Mouse (Mus musculus): Measurements from ENCODE around the gene Ak9. TPM values are rescaled to one million over a fixed set of nuclear protein-coding genes. Genes with fewer than 3 reads are reported as not detected.

The Ak9 gene
- polyA plus RNA-seq, 1 experiment from 2014 or later, result 0.10 TPM

- no peak overlapping the region for H3K4me3 ChIP-seq
- no peaks in the 10 kb centered on the region for H3K9me3 ChIP-seq
- no peak overlapping the region for H3K9ac ChIP-seq
- H3K4me2 ChIP-seq, result no peak overlapping the region
- no peaks in the 10 kb centered on the region for H3K36me3 ChIP-seq
- no peak for ATAC-seq (ENCODE audit: low read depth)
- no peak overlapping the region for H3K27ac ChIP-seq (replicated peaks)
- 83% methylated on average over 2 of the region's 2 CpGs for WGBS
- no peaks in the 10 kb centered on the region for H3K4me1 ChIP-seq (replicated peaks)
- no peaks in the 10 kb centered on the region for H3K27me3 ChIP-seq
These were observed 119.9 kb downstream of the Ak9 start for GRCm38 (mm10) chr10:41423681-41424080.

GRCm38 (mm10) chr10:41426368-41426767, 122.6 kb downstream of the Ak9 start:
- 47% methylated on average over 6 of the region's 6 CpGs for WGBS
- no peak overlapping the region for H3K27ac ChIP-seq (replicated peaks)
- no peak overlapping the region for H3K9ac ChIP-seq
- no peak overlapping the region for H3K4me2 ChIP-seq
- H3K9me3 ChIP-seq, result no peaks in the 10 kb centered on the region
- no peaks in the 10 kb centered on the region for H3K4me1 ChIP-seq (replicated peaks)
- no peak overlapping the region for H3K4me3 ChIP-seq
- H3K27me3 ChIP-seq, result no peaks in the 10 kb centered on the region
- no peak for ATAC-seq (ENCODE audit: low read depth)
- no peaks in the 10 kb centered on the region for H3K36me3 ChIP-seq

- Histone ChIP-seq H3K9ac (no peak overlapping the region), H3K27me3 (peaks cover 7% of the 10 kb centered on the region), H3K4me1 (replicated peaks) (no peaks in the 10 kb centered on the region), H3K36me3 (no peaks in the 10 kb centered on the region), H3K4me2 (no peak overlapping the region), H3K4me3 (no peak overlapping the region), H3K27ac (replicated peaks) (no peak overlapping the region), H3K9me3 (no peaks in the 10 kb centered on the region)
- WGBS, result 26% methylated on average over 4 of the region's 4 CpGs
- ATAC-seq (ENCODE audit: low read depth), result no peak
These were observed 130.8 kb downstream of the Ak9 start for GRCm38 (mm10) chr10:41434624-41435023.

- Histone ChIP-seq H3K9ac (no peak overlapping the region), H3K9me3 (no peaks in the 10 kb centered on the region), H3K36me3 (no peaks in the 10 kb centered on the region), H3K4me2 (no peak overlapping the region), H3K27ac (replicated peaks) (no peak overlapping the region), H3K27me3 (peaks cover 7% of the 10 kb centered on the region), H3K4me1 (replicated peaks) (no peaks in the 10 kb centered on the region), H3K4me3 (no peak overlapping the region)
- WGBS, result 40% methylated on average over 3 of the region's 3 CpGs
- no peak for ATAC-seq (ENCODE audit: low read depth)
These were observed 131.4 kb downstream of the Ak9 start for GRCm38 (mm10) chr10:41435141-41435540.

- H3K4me3 ChIP-seq, result no peak overlapping the region
- no peak overlapping the region for H3K9ac ChIP-seq
- ATAC-seq (ENCODE audit: low read depth), result no peak
- 89% methylated on average over 1 of the region's 1 CpGs for WGBS
- H3K27me3 ChIP-seq, result no peaks in the 10 kb centered on the region
- H3K36me3 ChIP-seq, result peaks cover 15% of the 10 kb centered on the region
- peaks cover 25% of the 10 kb centered on the region for H3K4me1 ChIP-seq (replicated peaks)
- H3K4me2 ChIP-seq, result no peak overlapping the region
- no peaks in the 10 kb centered on the region for H3K9me3 ChIP-seq
- H3K27ac ChIP-seq (replicated peaks), result no peak overlapping the region
These were observed 144.4 kb downstream of the Ak9 start for GRCm38 (mm10) chr10:41448216-41448615.

GRCm38 (mm10) chr10:41449684-41450083, 145.9 kb downstream of the Ak9 start:
- H3K27ac ChIP-seq (replicated peaks), result peak overlapping the region; percentile 89
- H3K9ac ChIP-seq, result peak overlapping the region; percentile 85
- H3K4me1 ChIP-seq (replicated peaks), result peaks cover 39% of the 10 kb centered on the region
- peak overlapping the region; percentile 78 for H3K4me2 ChIP-seq
- H3K36me3 ChIP-seq, result peaks cover 28% of the 10 kb centered on the region
- H3K27me3 ChIP-seq, result no peaks in the 10 kb centered on the region
- WGBS, result 11% methylated on average over 14 of the region's 14 CpGs
- H3K4me3 ChIP-seq, result peak overlapping the region; percentile 94
- peak; percentile 85 for ATAC-seq (ENCODE audit: low read depth)
- H3K9me3 ChIP-seq, result no peaks in the 10 kb centered on the region

GRCm38 (mm10) chr10:41450137-41450670, 146.4 kb downstream of the Ak9 start, which contains the start of gene Zbtb24:
TSS of gene Zbtb24 (plus strand) at chr10:41450383.
- Histone ChIP-seq H3K36me3 (peaks cover 33% of the 10 kb centered on the region), H3K4me1 (replicated peaks) (peaks cover 39% of the 10 kb centered on the region), H3K9me3 (no peaks in the 10 kb centered on the region), H3K9ac (peak within 1 kb of the TSS; percentile 85), H3K4me2 (peak within 1 kb of the TSS; percentile 78), H3K27me3 (no peaks in the 10 kb centered on the region), H3K4me3 (peak within 1 kb of the TSS; percentile 94), H3K27ac (replicated peaks) (peak within 1 kb of the TSS; percentile 89)
- peak; percentile 95 for ATAC-seq (ENCODE audit: low read depth)
- under 1% methylated on average over 49 of the region's 49 CpGs for WGBS

- Histone ChIP-seq H3K9ac (peak overlapping the region; percentile 85), H3K4me1 (replicated peaks) (peaks cover 39% of the 10 kb centered on the region), H3K36me3 (peaks cover 41% of the 10 kb centered on the region), H3K4me3 (peak overlapping the region; percentile 94), H3K27me3 (no peaks in the 10 kb centered on the region), H3K27ac (replicated peaks) (peak overlapping the region; percentile 89; the same call in 1 of the 2 replicates), H3K4me2 (peak overlapping the region; percentile 78), H3K9me3 (no peaks in the 10 kb centered on the region)
- peak; percentile 24 for ATAC-seq (ENCODE audit: low read depth)
- 55% methylated on average over 18 of the region's 18 CpGs for WGBS
These were observed 147.2 kb downstream of the Ak9 start for GRCm38 (mm10) chr10:41450780-41451522.

GRCm38 (mm10) chr10:41451656-41452055, 147.9 kb downstream of the Ak9 start:
- no peak overlapping the region for H3K27ac ChIP-seq (replicated peaks)
- peak overlapping the region; percentile 78; the same call in 1 of the 2 replicates for H3K4me2 ChIP-seq
- peaks cover 48% of the 10 kb centered on the region for H3K36me3 ChIP-seq
- no peaks in the 10 kb centered on the region for H3K27me3 ChIP-seq
- 96% methylated on average over 9 of the region's 9 CpGs for WGBS
- H3K4me1 ChIP-seq (replicated peaks), result peaks cover 39% of the 10 kb centered on the region
- H3K9me3 ChIP-seq, result no peaks in the 10 kb centered on the region
- H3K4me3 ChIP-seq, result peak overlapping the region; percentile 94; the same call in 1 of the 2 replicates
- no peak for ATAC-seq (ENCODE audit: low read depth)
- H3K9ac ChIP-seq, result no peak overlapping the region

- no peak for ATAC-seq (ENCODE audit: low read depth)
- Histone ChIP-seq H3K27ac (replicated peaks) (no peak overlapping the region), H3K36me3 (peaks cover 54% of the 10 kb centered on the region), H3K27me3 (no peaks in the 10 kb centered on the region), H3K9ac (no peak overlapping the region), H3K4me3 (no peak overlapping the region), H3K9me3 (no peaks in the 10 kb centered on the region), H3K4me2 (no peak overlapping the region), H3K4me1 (replicated peaks) (peaks cover 39% of the 10 kb centered on the region)
- 92% methylated on average over 3 of the region's 3 CpGs for WGBS
These were observed 149.0 kb downstream of the Ak9 start for GRCm38 (mm10) chr10:41452791-41453190.

GRCm38 (mm10) chr10:41459990-41460389, 156.2 kb downstream of the Ak9 start:
- H3K4me1 ChIP-seq (replicated peaks), result peaks cover 14% of the 10 kb centered on the region; the same call in 1 of the 2 replicates
- H3K27me3 ChIP-seq, result no peaks in the 10 kb centered on the region
- no peaks in the 10 kb centered on the region for H3K9me3 ChIP-seq
- no peak overlapping the region for H3K4me2 ChIP-seq
- H3K9ac ChIP-seq, result no peak overlapping the region
- peaks cover 72% of the 10 kb centered on the region for H3K36me3 ChIP-seq
- no peak for ATAC-seq (ENCODE audit: low read depth)
- no peak overlapping the region for H3K4me3 ChIP-seq
- WGBS, result 72% methylated on average over 4 of the region's 4 CpGs
- H3K27ac ChIP-seq (replicated peaks), result no peak overlapping the region

- Histone ChIP-seq H3K36me3 (peaks cover 69% of the 10 kb centered on the region), H3K4me1 (replicated peaks) (peaks cover 14% of the 10 kb centered on the region; the same call in 1 of the 2 replicates), H3K9me3 (no peaks in the 10 kb centered on the region), H3K27me3 (no peaks in the 10 kb centered on the region), H3K27ac (replicated peaks) (no peak overlapping the region), H3K4me2 (no peak overlapping the region), H3K9ac (no peak overlapping the region), H3K4me3 (no peak overlapping the region)
- WGBS, result 25% methylated on average over 2 of the region's 2 CpGs
- ATAC-seq (ENCODE audit: low read depth), result peak; percentile 19; the same call in 1 of the 2 replicates
These were observed 156.7 kb downstream of the Ak9 start for GRCm38 (mm10) chr10:41460501-41460900.
